Mouse (Mus musculus) naive thymus-derived CD4-positive, alpha-beta T cell, adult 5 months (primary cell): ENCODE results near the gene Fam192a. TPM values are rescaled to one million over a fixed set of nuclear protein-coding genes. Genes with fewer than 3 reads are reported as not detected.

Experiments
- polyA plus RNA-seq: library from polyadenylated mRNA; unstranded; fragments of 100-300 nt; shearing (Covaris generic); gene quantifications from one replicate; pipeline ENCODE4 v1.2.1, GENCODE M21; 2017

Gene Fam192a
- polyA plus RNA-seq: 63.3 TPM

GRCm38 (mm10) chr8:94601607-94602385, at the start of gene Fam192a, which contains the start of gene Rspry1:
TSS of gene Fam192a (minus strand) at chr8:94601997.
TSS of gene Rspry1 (plus strand) at chr8:94601937.

GRCm38 (mm10) chr8:94532873-94533671, 68.7 kb downstream of the Fam192a start, which contains the start of gene Cpne2:
TSS of gene Cpne2 (plus strand) at chr8:94532990.

Other genes starting within 250 kb of the Fam192a start
- 106 TPM for gene Herpud1, start 215.6 kb downstream of the Fam192a start, polyA plus RNA-seq
- gene Nlrc5, start 167.6 kb downstream of the Fam192a start, polyA plus RNA-seq: 163 TPM
- 2.2 TPM for gene Cpne2, start 69.0 kb downstream of the Fam192a start, polyA plus RNA-seq
- gene Rspry1, start 60 bp downstream of the Fam192a start, polyA plus RNA-seq: 49.4 TPM
- gene Arl2bp, start 64.6 kb upstream of the Fam192a start, polyA plus RNA-seq: 250 TPM
- 0.30 TPM for gene Pllp, start 94.3 kb upstream of the Fam192a start, polyA plus RNA-seq
- gene Ccl22, start 143.6 kb upstream of the Fam192a start, polyA plus RNA-seq: not detected
- gene Cx3cl1, start 170.0 kb upstream of the Fam192a start, polyA plus RNA-seq: not detected
- gene Ccl17, start 208.5 kb upstream of the Fam192a start, polyA plus RNA-seq: not detected
- 44.9 TPM for gene Coq9, start 236.3 kb upstream of the Fam192a start, polyA plus RNA-seq
- gene Ciapin1, start 236.4 kb upstream of the Fam192a start, polyA plus RNA-seq: 86.0 TPM